Mouse (Mus musculus) 3134 (cell line): ENCODE data around the gene Vps54.
"Not testable (repeated sequence)": the region's sequence is repeated elsewhere in the genome, so short reads cannot be mapped to it uniquely, and the experiment has no call there.

Experiments used
- DNase-seq: peaks from one replicate; pipeline ENCODE4 v3.0.0-alpha.2; 2011; ENCODE audit warnings: low spot score; ENCODE audit not compliant: insufficient read length; ENCODE audit errors: extremely low read depth

Vps54 gene

DNA sequence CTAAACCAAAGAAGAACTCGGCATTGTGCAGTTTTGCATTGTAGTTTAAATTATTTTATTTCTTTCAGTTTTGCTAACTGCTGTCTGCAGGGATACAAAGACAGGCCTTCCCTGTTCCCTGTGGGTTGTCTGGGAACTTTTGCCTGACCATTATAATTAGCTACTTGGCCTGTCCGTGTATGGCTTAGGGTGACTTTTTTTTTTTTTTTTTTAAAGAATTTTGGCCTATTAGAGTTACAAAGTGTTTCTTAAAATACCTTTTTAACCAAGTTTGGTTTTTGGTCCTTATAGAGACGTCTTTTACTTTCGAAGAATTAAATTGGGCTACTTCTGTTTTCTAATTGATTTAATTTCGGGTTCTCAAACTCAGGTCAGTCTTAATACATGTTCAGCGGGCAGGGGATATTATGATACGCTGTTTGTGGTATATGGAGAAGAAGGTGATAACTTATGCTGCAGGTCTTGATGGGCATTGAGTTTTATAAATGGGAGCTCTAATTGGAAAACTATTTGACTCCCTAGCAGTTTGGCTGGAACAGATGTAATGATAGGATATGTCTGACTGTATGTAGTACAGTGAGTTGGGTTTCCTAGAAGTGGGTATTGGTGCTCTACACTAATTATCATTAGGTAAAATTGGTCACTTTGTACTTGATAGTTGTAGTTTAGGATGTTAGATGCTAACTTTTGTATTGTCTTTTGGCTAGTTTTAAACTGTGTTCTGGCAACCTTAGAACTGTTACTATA is 855 bp downstream of the Vps54 start:
- no peak for DNase-seq

DNA sequence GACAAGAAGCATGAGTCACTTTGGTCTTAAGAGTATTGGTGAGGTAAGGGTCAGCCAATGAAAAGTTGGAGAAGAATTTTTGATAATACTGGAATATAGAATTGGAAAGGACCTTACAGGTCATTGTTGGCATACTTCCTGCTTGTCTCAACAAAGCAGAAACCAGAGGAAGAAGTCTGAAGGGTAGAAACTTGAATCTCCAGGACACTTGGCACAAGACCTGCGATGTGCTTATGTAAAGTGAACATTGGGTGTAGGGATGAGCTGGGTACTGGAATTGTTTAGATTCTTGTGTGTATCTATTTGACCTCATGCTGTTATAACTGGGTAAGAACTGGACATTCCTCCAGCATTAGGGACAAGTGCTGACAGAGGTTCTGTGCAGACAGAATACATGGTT is 2.3 kb downstream of the Vps54 start:
- no peak for DNase-seq

GRCm38 (mm10) chr11:21247203-21247865 is 8.3 kb downstream of the Vps54 start:
- no peak for DNase-seq

- DNase-seq = no peak
Measured at GRCm38 (mm10) chr11:21247940-21248339, 8.9 kb downstream of the Vps54 start.

GRCm38 (mm10) chr11:21250366-21250765 is 11.3 kb downstream of the Vps54 start:
- no peak for DNase-seq

DNA sequence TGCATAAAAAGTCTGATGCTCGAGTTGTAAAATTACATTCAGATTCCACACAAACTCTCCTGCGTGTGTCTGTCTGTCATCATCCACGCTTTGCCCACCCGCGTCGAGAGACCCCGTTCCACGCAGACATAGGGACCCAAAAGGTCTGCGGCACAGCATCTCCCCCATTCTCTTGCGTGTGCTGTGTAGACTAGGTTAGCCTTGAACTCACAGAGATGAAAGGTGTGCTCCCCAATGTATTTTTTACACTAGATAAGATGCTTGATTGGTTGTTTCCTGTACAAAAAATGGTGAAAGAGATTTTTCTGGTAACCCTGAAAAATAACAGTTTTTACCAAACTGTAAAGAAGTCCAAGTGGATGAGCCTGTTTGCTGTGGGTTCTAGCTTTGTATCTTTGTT is 19.5 kb downstream of the Vps54 start:
- not testable (repeated sequence) for DNase-seq

- no peak for DNase-seq
Measured at GRCm38 (mm10) chr11:21265423-21265822, 26.3 kb downstream of the Vps54 start.

GRCm38 (mm10) chr11:21276151-21276550 is 37.1 kb downstream of the Vps54 start:
- no peak for DNase-seq

- DNase-seq = no peak
Measured at GRCm38 (mm10) chr11:21286391-21286790, 47.3 kb downstream of the Vps54 start.

DNA sequence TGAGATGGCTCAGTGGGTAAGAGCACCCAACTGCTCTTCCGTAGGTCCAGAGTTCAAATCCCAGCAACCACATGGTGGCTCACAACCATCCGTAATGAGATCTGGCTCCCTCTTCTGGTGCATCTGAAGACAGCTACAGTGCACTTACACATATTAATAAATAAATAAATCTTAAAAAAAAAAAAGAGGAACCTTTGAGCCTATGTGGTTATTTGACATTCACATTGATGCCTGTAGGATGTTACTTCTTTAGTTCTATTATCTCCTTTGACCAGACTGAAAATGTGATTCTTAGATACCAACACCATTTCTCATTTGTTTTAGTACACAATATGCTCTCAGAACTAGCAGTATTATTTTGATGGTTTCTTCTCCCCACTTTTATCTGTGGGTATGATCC is 49.1 kb downstream of the Vps54 start:
- not testable (repeated sequence) for DNase-seq

- DNase-seq = no peak
Measured at GRCm38 (mm10) chr11:21295486-21295885, 56.4 kb downstream of the Vps54 start.

DNA sequence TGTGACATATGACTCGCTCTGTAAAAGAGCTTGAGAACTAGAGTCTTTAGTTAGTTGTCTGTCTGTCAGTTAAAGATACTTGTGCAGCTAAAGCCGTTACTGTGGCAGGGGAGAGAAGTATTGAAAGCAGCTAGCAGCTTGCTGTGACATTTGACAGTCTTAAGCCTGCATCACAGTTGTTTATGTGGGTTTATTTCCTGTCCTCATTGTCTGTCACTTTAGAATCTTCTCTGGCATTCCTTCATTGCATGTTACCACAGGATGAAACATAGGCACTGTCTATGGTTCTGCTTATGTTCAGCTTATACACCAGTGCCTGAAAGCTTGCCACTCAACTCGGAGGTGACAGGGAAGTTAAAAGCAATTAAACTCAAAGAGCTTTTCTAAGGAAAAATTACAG is 64.5 kb downstream of the Vps54 start:
- no peak for DNase-seq

GRCm38 (mm10) chr11:21307078-21307668 is 68.1 kb downstream of the Vps54 start:
- DNase-seq = no peak

DNA sequence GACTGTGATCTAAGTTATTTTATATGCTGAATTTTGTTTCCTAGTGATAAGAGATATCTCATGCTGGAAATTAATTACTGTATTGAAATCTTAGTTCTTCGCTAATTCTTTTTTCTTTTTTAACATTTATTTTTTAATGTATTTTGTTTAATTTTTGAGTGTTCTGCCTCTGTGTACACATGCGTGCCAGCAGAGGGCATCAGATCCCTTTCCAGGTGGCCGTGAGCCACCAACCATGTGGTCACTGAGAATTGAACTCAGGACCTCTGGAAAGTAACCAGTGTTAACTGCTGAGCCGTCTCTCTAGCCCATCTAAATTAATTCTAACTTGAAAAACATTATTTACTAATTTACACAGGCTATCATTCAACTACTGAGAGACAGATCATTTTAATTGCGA is 69.0 kb downstream of the Vps54 start:
- DNase-seq = no peak

GRCm38 (mm10) chr11:21309516-21309915 is 70.4 kb downstream of the Vps54 start:
- DNase-seq = no peak

DNA sequence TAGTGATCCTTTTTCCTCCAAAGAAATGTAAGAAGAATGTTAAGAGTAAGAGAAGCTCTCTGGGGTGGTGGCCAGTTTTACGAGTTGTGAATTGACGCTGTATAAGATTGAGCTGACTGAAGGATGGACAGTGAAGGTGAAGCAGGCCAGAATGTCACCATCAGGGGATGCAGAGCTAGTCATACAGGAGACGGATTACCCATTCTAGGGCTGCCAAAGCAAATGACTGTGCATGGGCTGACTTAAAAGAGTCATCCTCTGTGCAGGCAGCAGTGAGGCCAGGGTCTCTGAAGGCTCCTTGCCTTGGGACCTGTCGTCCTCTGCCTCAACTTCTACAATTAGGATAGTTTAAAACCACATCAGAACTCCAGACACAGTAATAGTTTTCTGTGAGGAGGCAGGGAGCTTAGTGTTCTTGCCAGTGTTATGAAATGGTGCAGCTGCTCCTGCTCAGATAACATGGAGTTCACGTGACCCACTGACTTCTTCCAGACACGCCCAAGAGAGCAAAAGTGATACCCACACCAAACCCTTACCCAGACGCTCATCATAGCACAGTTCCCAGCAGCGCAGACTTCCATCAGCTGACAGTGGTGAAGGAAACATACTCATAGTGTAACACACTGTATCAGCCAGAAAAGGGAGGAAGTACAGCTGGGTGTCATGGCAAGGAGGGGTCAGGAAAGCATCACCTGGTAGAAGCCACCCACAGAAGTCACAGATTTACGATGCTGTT is 75.0 kb downstream of the Vps54 start:
- no peak for DNase-seq

DNA sequence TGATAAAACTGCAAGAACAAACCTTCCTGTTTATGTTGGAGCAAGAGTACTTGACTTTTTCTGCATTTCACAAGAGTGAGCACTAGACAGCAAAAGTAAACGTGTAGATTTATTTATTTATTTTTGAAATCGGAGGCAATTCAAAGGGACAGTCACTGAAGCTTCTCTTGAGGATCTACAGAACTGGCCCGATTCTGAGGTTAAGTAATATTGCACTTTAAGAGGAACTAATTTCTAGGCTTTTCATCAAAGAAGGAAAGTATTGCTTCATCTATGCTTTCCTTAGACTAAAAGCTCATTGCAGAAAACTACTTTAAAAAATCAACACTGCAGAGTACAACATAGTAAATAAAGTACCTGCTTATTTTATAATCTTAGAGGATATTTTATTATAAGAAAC is 82.5 kb downstream of the Vps54 start:
- DNase-seq = no peak

DNA sequence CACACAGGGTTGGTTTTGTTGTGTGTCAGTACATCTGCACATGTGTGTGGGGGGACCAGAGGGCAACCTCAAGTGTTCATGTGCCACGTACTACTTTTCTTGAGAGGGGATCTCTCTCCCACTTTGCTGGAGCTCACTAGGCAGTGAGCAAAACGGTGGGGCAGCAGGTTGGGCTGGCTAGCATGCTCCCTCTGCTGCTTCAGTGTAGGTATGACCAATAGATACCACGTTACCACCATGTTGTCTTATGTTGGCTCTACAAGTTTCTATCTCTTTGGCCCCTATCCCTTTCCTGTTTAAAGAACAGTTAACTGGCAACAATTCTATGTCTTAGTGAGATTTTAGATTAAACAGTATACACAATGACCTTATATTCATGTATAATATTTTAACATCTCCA is 83.3 kb downstream of the Vps54 start:
- no peak for DNase-seq

DNA sequence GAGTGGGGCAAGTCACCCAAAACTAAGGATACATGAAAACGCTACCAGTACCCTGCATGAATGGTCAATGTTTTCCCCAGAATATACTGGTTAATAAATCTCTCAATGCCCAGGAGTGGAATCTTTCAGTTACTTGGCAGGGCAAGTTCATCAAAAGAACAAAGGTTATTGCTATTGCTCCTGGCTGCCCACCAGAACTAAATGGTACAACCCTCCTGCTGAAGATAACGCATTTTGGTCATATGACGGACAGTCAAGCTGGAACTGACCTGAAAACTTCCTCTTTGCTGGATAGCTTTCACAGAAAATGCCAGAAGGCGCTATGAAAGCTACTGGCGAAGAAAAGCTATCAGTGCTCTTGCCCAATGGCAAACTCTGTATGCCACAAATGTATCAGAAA is 86.7 kb downstream of the Vps54 start:
- DNase-seq = no peak

DNA sequence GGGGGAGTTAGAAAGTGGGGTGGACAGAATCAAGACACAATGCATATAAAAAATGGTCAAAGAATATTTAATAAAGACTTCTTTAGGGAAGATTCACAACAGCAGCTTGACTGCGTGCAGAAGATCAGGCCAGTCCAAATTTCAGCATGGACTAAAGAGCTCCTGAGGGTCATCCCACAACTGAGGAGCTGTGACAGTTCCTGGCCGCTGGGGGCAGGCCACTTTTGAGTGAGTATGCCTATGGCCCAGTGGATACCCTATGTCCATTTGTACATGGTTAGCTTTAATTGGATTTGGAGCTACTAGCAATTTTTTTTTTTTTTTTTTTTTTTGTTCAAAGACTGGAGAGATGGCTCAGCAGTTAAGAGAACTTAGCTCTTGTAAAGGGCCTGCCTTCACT is 87.7 kb downstream of the Vps54 start:
- DNase-seq = no peak

- no peak for DNase-seq
Measured at GRCm38 (mm10) chr11:21327486-21327885, 88.4 kb downstream of the Vps54 start.
